ENCODE assay signal across 10 mouse cellular contexts in the genomic region with DNA sequence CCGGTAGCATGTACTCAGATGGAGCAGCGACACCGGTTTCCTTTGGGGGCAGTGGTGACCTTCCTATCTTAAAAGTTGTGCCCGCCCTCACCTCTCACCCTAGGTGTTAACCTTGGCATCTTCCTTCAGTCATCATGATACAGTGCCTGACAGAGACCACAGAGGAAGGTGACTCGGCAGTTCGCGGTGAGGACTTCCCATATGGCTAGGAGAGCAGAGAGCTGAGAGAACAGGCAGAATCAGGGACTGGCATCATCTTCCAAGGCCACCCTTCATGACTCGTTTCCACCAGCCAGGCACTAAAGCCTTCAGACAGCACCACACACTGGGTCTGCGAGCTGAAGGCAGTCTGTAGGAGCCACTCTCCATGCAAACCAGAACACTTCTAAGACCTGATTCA.
DNase-seq lines count a peak whose midpoint lies in the region; ATAC-seq and TF ChIP-seq lines count a peak whose summit lies in the region.
"Had no signal": no experiment of that assay in that cellular context is flagged by ENCODE, and none has a peak within 500 bp of the region (broad histone marks: within the 10 kb centered on the region; RNA-seq: fewer than 3 reads in every experiment).

No protein-coding gene starts in this region.

- peak overlapping the region; percentile 14; the same call in 1 of the 2 replicates for H3K27ac ChIP-seq in hindbrain, embryonic 13.5 days
- no peak overlapping the region for H3K27ac ChIP-seq in hindbrain, embryonic 11.5 days (ENCODE audit: low read depth, low read length)
- H3K27ac ChIP-seq in intestine, postnatal 0 days (ENCODE audit: low read depth, low read length), result no peak overlapping the region

- ATAC-seq in hindbrain, embryonic 13.5 days (ENCODE audit: low FRiP score), result no peak
- ATAC-seq in hindbrain, embryonic 11.5 days (ENCODE audit: low FRiP score), result no peak
- ATAC-seq in granulocyte monocyte progenitor cell, adult 5-6 weeks (replicated peaks; ENCODE audit: poor library complexity, severe bottlenecking), result peak; percentile 33
- ATAC-seq in intestine, postnatal 0 days, result no peak

- H3K27me3 ChIP-seq in hindbrain, embryonic 13.5 days, result no peaks in the 10 kb centered on the region
- H3K27me3 ChIP-seq in hindbrain, embryonic 11.5 days (ENCODE audit: control insufficient read depth, insufficient read depth, low read length), result no peaks in the 10 kb centered on the region
- no peaks in the 10 kb centered on the region for H3K27me3 ChIP-seq in intestine, postnatal 0 days (replicated peaks; ENCODE audit: control insufficient read depth, insufficient read depth, low read length)

- TF ChIP-seq CTCF in intestine, postnatal 0 days (IDR thresholded peaks at IDR 0.05; ENCODE audit: low read depth), result no peak

- DNase-seq in hindbrain, embryonic 11.5 days (ENCODE audit: low spot score), result no peak
- peak; percentile 22 for DNase-seq in adrenal gland, postnatal 14 days
- DNase-seq in cerebellum, adult 18-20 months, result peak; percentile 35 to 55
- no peak for DNase-seq in thymus, postnatal 10 days (ENCODE audit: low spot score in 2 of 2)
- DNase-seq in lung, adult 18-20 months, result no peak
- DNase-seq: embryo, embryonic 11 days; gastrocnemius, postnatal 25 days had no signal

- no peak overlapping the region for H3K4me3 ChIP-seq in hindbrain, embryonic 13.5 days
- no peak overlapping the region for H3K4me3 ChIP-seq in hindbrain, embryonic 11.5 days (ENCODE audit: low read depth, low read length)
- no peak overlapping the region for H3K4me3 ChIP-seq in intestine, postnatal 0 days (ENCODE audit: low read depth, low read length)

- no peak overlapping the region for H3K9ac ChIP-seq in hindbrain, embryonic 13.5 days
- no peak overlapping the region for H3K9ac ChIP-seq in hindbrain, embryonic 11.5 days (ENCODE audit: low read depth, low read length)
- H3K9ac ChIP-seq in intestine, postnatal 0 days (ENCODE audit: low read depth, low read length), result no peak overlapping the region

- H3K36me3 ChIP-seq in hindbrain, embryonic 13.5 days, result no peaks in the 10 kb centered on the region
- H3K36me3 ChIP-seq in hindbrain, embryonic 11.5 days (ENCODE audit: control insufficient read depth, insufficient read depth, low read length), result no peaks in the 10 kb centered on the region
- no peaks in the 10 kb centered on the region for H3K36me3 ChIP-seq in intestine, postnatal 0 days (ENCODE audit: control insufficient read depth, insufficient read depth)

- no peak overlapping the region for H3K4me2 ChIP-seq in hindbrain, embryonic 13.5 days
- no peak overlapping the region for H3K4me2 ChIP-seq in hindbrain, embryonic 11.5 days (replicated peaks; ENCODE audit: low read depth, low read length)
- no peak overlapping the region for H3K4me2 ChIP-seq in intestine, postnatal 0 days (replicated peaks; ENCODE audit: low read depth)

- 78% methylated on average over 9 of the region's 9 CpGs for WGBS in hindbrain, embryonic 13.5 days
- WGBS in hindbrain, embryonic 11.5 days, result 86% methylated on average over 9 of the region's 9 CpGs
- 62% methylated on average over 9 of the region's 9 CpGs for WGBS in intestine, postnatal 0 days

- peaks cover 8% of the 10 kb centered on the region for H3K4me1 ChIP-seq in hindbrain, embryonic 13.5 days (replicated peaks)
- H3K4me1 ChIP-seq in hindbrain, embryonic 11.5 days (replicated peaks; ENCODE audit: control insufficient read depth, insufficient read depth, low read length), result no peaks in the 10 kb centered on the region
- no peaks in the 10 kb centered on the region for H3K4me1 ChIP-seq in intestine, postnatal 0 days (replicated peaks; ENCODE audit: control insufficient read depth, insufficient read depth, low read length)

- no peaks in the 10 kb centered on the region for H3K9me3 ChIP-seq in hindbrain, embryonic 13.5 days
- no peaks in the 10 kb centered on the region for H3K9me3 ChIP-seq in hindbrain, embryonic 11.5 days (ENCODE audit: control insufficient read depth, low read length)
- no peaks in the 10 kb centered on the region for H3K9me3 ChIP-seq in intestine, postnatal 0 days (ENCODE audit: control insufficient read depth)

Comparison
In these comparisons a context has a peak if more than half of its experiments do, and no peak if none do; other contexts are left out.
1. DNase-seq: peak in adrenal gland, postnatal 14 days (single experiment) and cerebellum, adult 18-20 months (2 of 2); none in hindbrain, embryonic 11.5 days (single experiment), thymus, postnatal 10 days (0 of 2) and lung, adult 18-20 months (0 of 2).